Mouse (Mus musculus): ENCODE measurements around the gene Alcam.

GRCm38 (mm10) chr16:52449889-52450244, 4.0 kb downstream of the Alcam start:
- TF ChIP-seq POLR2A (IDR thresholded peaks at IDR 0.05; ENCODE audit: extremely low read depth, insufficient read depth, low read length): no peak
- TF ChIP-seq CTCF (IDR thresholded peaks at IDR 0.05; ENCODE audit: low read depth, low read length): no peak

All from liver, adult 2 months (tissue).